Mouse (Mus musculus): ENCODE results near the gene Anxa1.

The Anxa1 gene

DNA sequence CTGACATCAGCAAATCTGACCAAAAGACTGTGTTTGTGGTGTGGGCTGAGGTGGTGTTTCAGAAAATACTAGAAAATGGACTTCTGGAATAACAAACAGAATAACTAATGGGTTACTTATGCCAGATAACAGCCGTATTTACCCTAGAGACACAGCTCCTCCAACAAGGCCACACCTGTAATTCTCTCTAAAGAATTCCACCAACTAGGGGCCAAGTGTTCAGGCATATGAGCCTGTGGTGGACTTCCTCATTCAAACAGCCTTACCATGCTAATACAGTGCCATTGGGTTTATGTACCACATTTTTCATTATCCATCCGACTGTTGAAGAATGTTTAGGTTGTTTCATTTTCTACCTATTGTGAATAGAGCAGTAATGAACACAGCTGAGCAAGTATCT is 20.6 kb downstream of the Anxa1 start:
- DNase-seq: no peak

DNA sequence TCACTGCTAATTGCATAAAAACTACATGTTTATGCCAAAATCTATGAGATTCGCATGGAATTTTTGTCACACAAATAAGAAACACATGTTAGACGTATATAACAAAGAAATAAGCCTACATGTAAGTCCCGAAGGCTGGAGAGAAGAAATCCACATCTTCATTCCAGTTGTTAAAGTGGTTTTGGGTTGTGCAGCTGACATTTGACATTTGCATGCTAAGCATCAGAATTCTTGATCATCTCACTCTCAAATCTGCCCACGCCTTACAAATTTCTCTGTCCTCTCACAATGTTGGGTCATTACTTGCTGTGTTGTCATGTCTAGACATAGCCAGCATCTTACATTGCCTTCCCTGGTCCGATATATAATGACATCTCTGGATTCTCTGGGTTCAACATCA is 24.2 kb downstream of the Anxa1 start:
- no peak for DNase-seq

DNA sequence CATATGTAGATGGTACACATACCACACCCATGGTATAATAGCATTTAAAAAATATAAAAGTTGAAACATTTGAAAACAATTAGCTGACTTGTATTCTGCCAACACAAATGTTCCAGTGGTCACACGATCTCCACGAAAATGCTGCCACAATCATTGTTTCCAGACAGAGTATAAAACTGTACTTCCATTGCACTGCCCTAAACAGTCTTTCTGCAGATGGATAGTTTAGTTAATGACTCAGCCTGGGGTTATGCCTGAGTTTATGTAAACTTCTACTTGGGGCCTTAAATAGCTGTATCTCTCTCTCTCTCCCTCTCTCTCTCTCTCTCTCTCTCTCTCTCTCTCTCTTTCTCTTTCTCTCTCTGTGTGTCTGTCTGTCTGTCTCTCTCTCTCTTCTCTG is 24.7 kb downstream of the Anxa1 start:
- DNase-seq: no peak

DNA sequence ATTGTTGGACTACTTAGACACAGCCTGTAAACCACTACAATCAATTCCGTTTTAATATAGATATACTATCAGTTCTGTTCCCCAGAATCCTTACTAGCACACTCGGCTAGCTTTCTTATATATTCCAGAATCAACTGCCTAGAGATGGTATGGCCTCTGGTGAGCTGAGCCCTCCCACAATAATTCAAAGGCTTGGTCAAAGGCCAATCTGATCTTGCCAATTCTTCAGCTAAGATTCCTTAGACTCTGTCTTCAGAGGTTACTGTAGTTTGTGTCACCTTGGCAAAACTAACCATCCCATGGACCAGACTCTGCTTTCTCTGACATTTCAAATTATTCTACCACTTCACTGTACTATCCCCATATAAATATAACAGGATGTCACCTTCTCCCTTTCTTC is 25.4 kb downstream of the Anxa1 start:
- no peak for DNase-seq

DNA sequence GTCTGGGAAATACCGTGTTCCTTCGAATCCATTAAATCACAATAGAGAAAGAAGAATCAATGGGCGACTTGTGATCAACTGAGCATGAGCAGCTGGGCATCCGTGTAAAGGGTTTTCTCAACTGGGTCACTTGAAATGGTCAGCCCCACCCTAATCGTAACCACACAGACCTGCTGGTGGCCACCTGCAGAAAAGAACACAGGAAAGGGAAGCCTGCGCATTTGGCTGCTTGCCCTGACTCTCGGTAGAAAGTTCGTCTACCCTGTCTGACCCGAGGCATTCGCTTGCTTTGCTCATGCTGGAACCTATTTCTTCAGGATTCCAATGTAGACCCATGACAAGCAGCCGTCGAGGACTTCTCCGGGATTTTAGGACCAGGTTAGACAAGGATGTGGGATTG is 25.8 kb downstream of the Anxa1 start:
- DNase-seq: no peak

DNA sequence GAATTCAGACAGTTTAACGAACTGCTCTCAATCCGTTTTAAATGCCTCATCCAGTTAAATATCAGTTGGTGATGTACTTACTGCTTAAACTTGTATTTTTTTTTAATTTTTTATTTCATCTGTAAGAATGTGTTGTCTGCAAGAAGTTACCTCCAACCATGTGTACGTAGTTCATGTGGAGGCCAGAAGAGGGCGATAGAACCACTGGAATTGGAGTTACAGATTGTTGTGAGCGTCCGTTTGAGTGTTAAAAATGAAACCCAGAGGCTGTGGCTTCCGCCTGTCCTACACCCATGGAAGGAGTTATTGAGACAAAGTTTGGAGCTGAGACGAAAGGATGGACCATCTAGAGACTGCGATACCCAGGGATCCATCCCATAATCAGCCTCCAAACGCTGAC is 27.5 kb downstream of the Anxa1 start:
- peak; percentile 4 for DNase-seq

DNA sequence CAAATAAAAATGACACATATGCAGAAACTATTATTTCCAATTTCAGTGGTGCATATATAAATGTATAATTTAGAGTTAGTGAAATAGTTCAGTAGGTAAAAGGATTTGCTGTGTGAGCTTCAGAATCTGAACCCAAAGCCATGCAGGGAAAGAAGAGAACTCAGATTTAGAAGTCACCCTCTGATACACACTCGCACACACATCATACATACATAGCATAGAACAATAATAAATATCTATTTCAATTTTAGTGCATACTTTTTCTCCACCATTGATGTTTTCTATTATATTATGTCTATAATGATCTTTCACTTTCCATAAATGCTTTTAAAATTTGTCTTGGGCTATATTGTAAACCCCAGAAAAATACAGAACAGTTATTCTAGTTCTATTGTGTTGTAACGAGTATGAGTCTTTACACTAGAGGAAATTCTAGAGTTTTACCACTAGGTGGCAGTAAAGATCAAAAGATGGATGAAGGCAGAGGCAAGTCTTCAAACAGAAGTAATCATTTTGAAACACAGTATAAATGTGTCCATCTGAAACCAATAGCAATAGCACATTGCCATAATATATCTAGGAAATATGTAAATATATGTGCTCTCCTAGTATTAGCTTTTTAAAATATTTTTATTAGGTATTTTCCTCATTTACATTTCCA is 28.7 kb downstream of the Anxa1 start:
- DNase-seq: no peak

DNA sequence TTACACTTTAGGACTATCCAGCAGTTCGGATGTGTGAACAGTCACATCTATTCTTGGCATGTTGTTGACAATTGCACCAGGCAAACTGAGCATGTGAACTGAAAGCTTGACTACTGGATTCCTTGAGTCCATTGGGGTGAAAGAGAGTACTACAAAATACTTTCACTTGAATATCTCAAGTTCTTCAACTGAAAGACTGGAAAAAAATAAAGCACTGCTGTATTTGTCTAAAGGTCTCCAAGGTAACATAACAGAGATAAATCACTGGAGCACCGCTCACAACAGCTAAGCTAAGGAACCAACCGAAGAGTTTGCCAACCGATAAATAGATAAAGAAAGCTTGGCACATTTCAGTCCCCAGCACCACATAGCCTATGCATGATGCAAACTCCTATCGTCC is 32.1 kb downstream of the Anxa1 start:
- no peak for DNase-seq

DNA sequence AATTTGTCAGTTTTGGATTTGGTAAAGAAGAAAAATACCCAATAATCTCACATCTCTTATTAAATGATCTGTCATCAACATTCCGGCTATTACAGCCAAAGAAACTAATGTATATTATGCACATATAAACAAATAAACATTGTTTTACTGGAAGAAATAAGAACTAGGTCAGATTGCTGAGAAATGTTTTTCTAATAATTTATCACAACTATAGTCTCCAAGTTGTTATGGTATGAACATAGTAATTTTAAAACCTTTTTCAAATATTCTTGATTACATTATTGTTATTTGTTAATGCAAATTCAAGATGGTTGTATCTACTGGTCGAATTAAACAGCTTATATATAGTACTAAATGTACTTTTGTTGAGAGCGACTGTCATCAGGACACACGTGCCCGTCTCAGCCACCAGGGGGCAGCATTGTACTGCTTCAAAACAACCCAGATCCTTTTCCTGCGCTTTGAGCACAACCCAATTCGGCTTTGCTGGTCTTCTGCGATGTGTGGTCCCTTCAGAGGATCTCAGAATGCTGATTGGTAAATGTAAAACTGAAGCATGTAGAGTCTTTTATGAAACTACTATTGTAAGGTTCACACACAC is 45.3 kb downstream of the Anxa1 start:
- peak; percentile 69 for DNase-seq

DNA sequence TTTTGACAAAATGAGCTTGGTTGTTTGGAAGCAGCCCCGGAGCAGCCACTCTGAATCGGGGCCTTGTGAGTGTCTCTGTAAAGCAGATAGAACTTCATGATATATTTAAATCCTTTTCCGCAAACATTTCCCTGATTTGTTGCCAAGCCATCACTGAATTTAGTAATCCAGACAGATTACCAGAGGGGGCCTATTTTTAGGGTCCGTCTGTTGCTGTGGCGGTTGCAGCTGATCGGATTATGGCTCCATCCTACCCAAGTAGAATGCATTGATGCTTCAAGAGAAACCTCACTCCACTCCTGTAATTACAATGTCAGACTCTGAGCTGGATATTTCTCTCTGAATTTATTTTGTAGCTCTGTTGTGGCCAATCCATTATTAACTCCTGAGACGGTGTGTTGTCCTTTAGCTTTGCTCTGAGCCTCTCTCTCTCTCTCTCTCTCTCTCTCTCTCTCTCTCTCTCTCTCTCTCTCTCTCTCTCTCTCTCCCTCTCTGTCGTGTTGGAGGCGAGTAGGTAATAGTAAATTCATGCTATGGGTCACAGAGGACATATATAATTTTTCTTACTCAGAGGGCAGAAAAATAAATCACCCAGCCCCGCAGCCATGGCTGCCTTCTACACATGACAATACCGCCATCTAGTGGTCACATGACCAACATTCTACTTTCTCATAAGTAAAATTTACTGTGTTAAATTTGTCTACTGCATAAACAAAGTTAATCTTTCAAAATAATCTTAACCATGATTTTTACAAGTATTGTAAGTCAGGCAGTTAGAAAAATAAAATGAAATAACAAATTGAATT is 46.0 kb downstream of the Anxa1 start:
- peak; percentile 34 for DNase-seq

DNA sequence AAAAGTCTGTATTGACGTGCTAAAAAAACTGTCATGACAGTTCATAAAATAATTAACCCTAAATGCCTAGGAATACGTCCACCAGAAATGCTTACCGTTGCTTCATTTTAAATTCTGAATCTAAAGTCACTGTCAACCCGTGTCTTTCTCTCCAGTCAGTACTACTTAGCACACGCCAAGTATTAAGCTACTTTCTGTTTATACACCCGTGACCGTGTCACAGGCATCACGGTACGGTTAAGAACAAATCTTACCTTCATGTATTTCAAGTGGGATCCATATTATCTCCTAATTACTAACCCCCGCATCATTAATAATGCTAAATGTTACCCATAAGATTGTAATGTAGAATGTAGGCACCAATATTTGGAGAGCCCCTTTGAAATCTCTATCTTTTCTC is 46.7 kb downstream of the Anxa1 start:
- no peak for DNase-seq
